Mouse (Mus musculus): ENCODE results near the gene Rapgef6. TPM values are rescaled to one million over a fixed set of nuclear protein-coding genes. Genes with fewer than 3 reads are reported as not detected.

Gene Rapgef6
- polyA plus RNA-seq (2012; rRNA removed), result 8.6 and 11.4 TPM in 2 replicates

GRCm38 (mm10) chr11:54522529-54523430 lies at the start of gene Rapgef6:
TSS of gene Rapgef6 (plus strand) at chr11:54522847.
- H3K36me3 ChIP-seq (ENCODE audit: control insufficient read depth, insufficient read depth, low read length), result no peaks in the 10 kb centered on the region
- H3K4me3 ChIP-seq (ENCODE audit: low read depth, low read length), result peak within 1 kb of the TSS; percentile 96
- TF ChIP-seq POLR2A (IDR thresholded peaks at IDR 0.05; ENCODE audit: low read depth, low read length) (peak; percentile 63), CTCF (IDR thresholded peaks at IDR 0.05; ENCODE audit: extremely low read depth, insufficient read length, insufficient replicate concordance, low read depth, low read length) (no peak)
- no peaks in the 10 kb centered on the region for H3K27me3 ChIP-seq (ENCODE audit: control insufficient read depth, insufficient read depth, low read length)
- peaks cover 3% of the 10 kb centered on the region; the same call in 1 of the 2 replicates for H3K4me1 ChIP-seq (ENCODE audit: control insufficient read depth, insufficient read depth, insufficient read length, low read length)
- WGBS, result under 1% methylated on average over 73 of the region's 73 CpGs
- H3K27ac ChIP-seq (ENCODE audit: insufficient read depth, low read depth, low read length), result peak within 1 kb of the TSS; percentile 97

GRCm38 (mm10) chr11:54478414-54478813 lies 44.2 kb upstream of the Rapgef6 start:
- no peak overlapping the region for H3K27ac ChIP-seq (ENCODE audit: insufficient read depth, low read depth, low read length)
- no peaks in the 10 kb centered on the region for H3K27me3 ChIP-seq (ENCODE audit: control insufficient read depth, insufficient read depth, low read length)
- no peak overlapping the region for H3K4me3 ChIP-seq (ENCODE audit: low read depth, low read length)
- no peaks in the 10 kb centered on the region for H3K4me1 ChIP-seq (ENCODE audit: control insufficient read depth, insufficient read depth, insufficient read length, low read length)
- peaks cover 9% of the 10 kb centered on the region for H3K36me3 ChIP-seq (ENCODE audit: control insufficient read depth, insufficient read depth, low read length)
- WGBS, result 96% methylated on average over 1 of the region's 1 CpGs
- no peak for TF ChIP-seq CTCF (IDR thresholded peaks at IDR 0.05; ENCODE audit: extremely low read depth, insufficient read length, insufficient replicate concordance, low read depth, low read length)
- TF ChIP-seq POLR2A (IDR thresholded peaks at IDR 0.05; ENCODE audit: low read depth, low read length), result no peak

- Histone ChIP-seq H3K36me3 (ENCODE audit: control insufficient read depth, insufficient read depth, low read length) (peaks cover 7% of the 10 kb centered on the region), H3K27ac (ENCODE audit: insufficient read depth, low read depth, low read length) (no peak overlapping the region), H3K4me3 (ENCODE audit: low read depth, low read length) (no peak overlapping the region), H3K27me3 (ENCODE audit: control insufficient read depth, insufficient read depth, low read length) (no peaks in the 10 kb centered on the region), H3K4me1 (ENCODE audit: control insufficient read depth, insufficient read depth, insufficient read length, low read length) (no peaks in the 10 kb centered on the region)
- no peak for TF ChIP-seq CTCF (IDR thresholded peaks at IDR 0.05; ENCODE audit: extremely low read depth, insufficient read length, insufficient replicate concordance, low read depth, low read length)
- TF ChIP-seq POLR2A (IDR thresholded peaks at IDR 0.05; ENCODE audit: low read depth, low read length), result no peak
- 95% methylated on average over 3 of the region's 3 CpGs for WGBS
Measured at GRCm38 (mm10) chr11:54486041-54486440, 36.6 kb upstream of the Rapgef6 start.

- 85% methylated on average over 1 of the region's 1 CpGs for WGBS
- H3K4me3 ChIP-seq (ENCODE audit: low read depth, low read length), result no peak overlapping the region
- H3K4me1 ChIP-seq (ENCODE audit: control insufficient read depth, insufficient read depth, insufficient read length, low read length), result no peaks in the 10 kb centered on the region
- H3K36me3 ChIP-seq (ENCODE audit: control insufficient read depth, insufficient read depth, low read length), result peaks cover 15% of the 10 kb centered on the region
- H3K27ac ChIP-seq (ENCODE audit: insufficient read depth, low read depth, low read length), result no peak overlapping the region
- TF ChIP-seq CTCF (IDR thresholded peaks at IDR 0.05; ENCODE audit: extremely low read depth, insufficient read length, insufficient replicate concordance, low read depth, low read length) (no peak), POLR2A (IDR thresholded peaks at IDR 0.05; ENCODE audit: low read depth, low read length) (no peak)
- H3K27me3 ChIP-seq (ENCODE audit: control insufficient read depth, insufficient read depth, low read length), result no peaks in the 10 kb centered on the region
Measured at GRCm38 (mm10) chr11:54491946-54492558, 30.6 kb upstream of the Rapgef6 start.

DNA sequence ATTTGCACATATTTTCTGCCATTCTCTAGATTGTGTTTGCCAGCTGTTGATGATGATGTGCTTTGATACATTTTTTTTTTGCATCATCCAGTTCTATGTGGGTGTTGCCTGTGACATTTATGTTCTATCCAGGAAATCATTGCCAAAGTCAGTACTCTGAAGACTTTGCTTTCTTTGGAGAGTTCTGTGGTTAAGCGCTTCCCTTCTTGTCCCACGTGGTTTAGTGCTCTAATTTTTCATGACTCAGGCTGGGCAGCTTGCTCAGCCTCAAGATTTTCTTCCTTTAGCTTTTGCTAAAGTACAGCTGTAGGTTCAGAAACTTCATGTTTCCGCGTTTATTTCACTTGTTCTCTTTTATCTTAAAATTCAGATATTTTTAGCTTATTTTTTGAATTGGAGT lies 30.1 kb upstream of the Rapgef6 start:
- TF ChIP-seq CTCF (IDR thresholded peaks at IDR 0.05; ENCODE audit: extremely low read depth, insufficient read length, insufficient replicate concordance, low read depth, low read length) (no peak), POLR2A (IDR thresholded peaks at IDR 0.05; ENCODE audit: low read depth, low read length) (no peak)
- H3K4me1 ChIP-seq (ENCODE audit: control insufficient read depth, insufficient read depth, insufficient read length, low read length), result no peaks in the 10 kb centered on the region
- no peak overlapping the region for H3K4me3 ChIP-seq (ENCODE audit: low read depth, low read length)
- no peaks in the 10 kb centered on the region for H3K27me3 ChIP-seq (ENCODE audit: control insufficient read depth, insufficient read depth, low read length)
- peaks cover 17% of the 10 kb centered on the region for H3K36me3 ChIP-seq (ENCODE audit: control insufficient read depth, insufficient read depth, low read length)
- 72% methylated on average over 4 of the region's 4 CpGs for WGBS
- no peak overlapping the region for H3K27ac ChIP-seq (ENCODE audit: insufficient read depth, low read depth, low read length)

DNA sequence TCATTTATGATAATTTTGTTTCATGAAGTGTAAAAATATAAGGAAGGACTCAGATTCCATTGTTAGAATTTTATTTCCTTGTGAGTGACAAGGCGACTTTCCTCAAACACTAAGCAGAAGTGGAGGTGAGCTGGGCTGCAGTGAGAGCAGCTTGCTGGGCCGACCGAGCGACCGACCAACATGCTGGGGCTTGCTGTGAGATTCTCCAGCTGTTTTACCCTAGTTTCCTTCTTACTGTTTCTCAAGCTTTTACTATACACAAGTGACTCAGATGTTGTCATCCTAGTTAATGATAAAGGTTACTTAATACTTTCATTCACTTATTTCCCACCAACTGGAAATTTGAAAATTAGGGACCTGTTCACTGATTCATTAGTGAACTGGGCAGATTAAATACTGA lies 22.8 kb upstream of the Rapgef6 start:
- H3K27me3 ChIP-seq (ENCODE audit: control insufficient read depth, insufficient read depth, low read length), result no peaks in the 10 kb centered on the region
- H3K27ac ChIP-seq (ENCODE audit: insufficient read depth, low read depth, low read length), result no peak overlapping the region
- H3K36me3 ChIP-seq (ENCODE audit: control insufficient read depth, insufficient read depth, low read length), result peaks cover 35% of the 10 kb centered on the region
- WGBS, result 80% methylated on average over 5 of the region's 5 CpGs
- H3K4me3 ChIP-seq (ENCODE audit: low read depth, low read length), result no peak overlapping the region
- 0 out of 2 replicates have a peak, but pooled peaks cover 2% of the 10 kb centered on the region for H3K4me1 ChIP-seq (ENCODE audit: control insufficient read depth, insufficient read depth, insufficient read length, low read length)
- TF ChIP-seq POLR2A (IDR thresholded peaks at IDR 0.05; ENCODE audit: low read depth, low read length) (no peak), CTCF (IDR thresholded peaks at IDR 0.05; ENCODE audit: extremely low read depth, insufficient read length, insufficient replicate concordance, low read depth, low read length) (no peak)

Data from small intestine, adult 2 months (tissue).